Mouse (Mus musculus) CH12.LX (cell line): ENCODE data around the gene Pcdh8.

Experiments
- CHD2 ChIP-seq: IDR thresholded peaks from 2 replicates; pipeline ENCODE4 v1.6.1; 2011; ENCODE audit warnings: low read length, improper control_type of control experiment
- CTCF ChIP-seq, 2 experiments: IDR thresholded peaks in 1 of 2; conservative IDR thresholded peaks in 1 of 2; 2 replicates each; pipeline ENCODE4 v1.5.1; 2011 to 2012; ENCODE audit warnings: low read depth in 2 of 2, low read length in 2 of 2, improper control_type of control experiment in 1 of 2, inconsistent platforms in 1 of 2, mild to moderate bottlenecking in 1 of 2, moderate library complexity in 1 of 2
- E2F4 ChIP-seq: IDR thresholded peaks from 2 replicates; pipeline ENCODE4 v1.6.1; 2011; ENCODE audit warnings: low read depth, low read length, improper control_type of control experiment; ENCODE audit not compliant: insufficient replicate concordance
- EP300 ChIP-seq: IDR thresholded peaks from 2 replicates; pipeline ENCODE4 v1.6.1; 2011; ENCODE audit warnings: low read length, improper control_type of control experiment
- KAT2A ChIP-seq: IDR thresholded peaks from 2 replicates; pipeline ENCODE4 v1.6.1; 2012; ENCODE audit warnings: low read length, improper control_type of control experiment, inconsistent platforms; ENCODE audit not compliant: insufficient replicate concordance
- MAZ ChIP-seq: IDR thresholded peaks from 2 replicates; pipeline ENCODE4 v1.6.1; 2012; ENCODE audit warnings: low read depth, mild to moderate bottlenecking, inconsistent platforms, low read length, improper control_type of control experiment, moderate library complexity
- MYC ChIP-seq: IDR thresholded peaks from 2 replicates; pipeline ENCODE4 v1.6.1; 2011; ENCODE audit warnings: low read depth, mild to moderate bottlenecking, improper control_type of control experiment, low read length
- POLR2A ChIP-seq: IDR thresholded peaks from 2 replicates; pipeline ENCODE4 v1.6.1; 2011; ENCODE audit warnings: low read depth, mild to moderate bottlenecking, improper control_type of control experiment, low read length
- SIN3A ChIP-seq: IDR thresholded peaks from 2 replicates; pipeline ENCODE4 v1.6.1; 2012; ENCODE audit warnings: low read length, improper control_type of control experiment, inconsistent platforms
- TCF12 ChIP-seq: IDR thresholded peaks from 2 replicates; pipeline ENCODE4 v1.6.1; 2014; ENCODE audit warnings: low read depth, mild to moderate bottlenecking, inconsistent platforms, low read length, improper control_type of control experiment
- ZKSCAN1 ChIP-seq: IDR thresholded peaks from 2 replicates; pipeline ENCODE4 v1.6.1; 2012; ENCODE audit warnings: low read depth, inconsistent platforms, low read length, improper control_type of control experiment, borderline replicate concordance
- ZNF384 ChIP-seq: IDR thresholded peaks from 2 replicates; pipeline ENCODE4 v1.6.1; 2012; ENCODE audit warnings: low read depth, low read length, improper control_type of control experiment, inconsistent platforms

- no peak for TF ChIP-seq CTCF (conservative IDR thresholded peaks at IDR 0.05 in 1 of 2, IDR thresholded peaks at IDR 0.05 in 1 of 2; ENCODE audit: low read depth in 2 of 2, low read length in 2 of 2)
- TF ChIP-seq SIN3A = no peak
- TF ChIP-seq EP300 = no peak
- TF ChIP-seq KAT2A = no peak
- TF ChIP-seq ZNF384 = no peak
- no peak for TF ChIP-seq ZKSCAN1
- TF ChIP-seq POLR2A = no peak
- no peak for TF ChIP-seq CHD2
- TF ChIP-seq TCF12 = no peak
- no peak for TF ChIP-seq MAZ
- TF ChIP-seq MYC = no peak
- no peak for TF ChIP-seq E2F4
Measured at GRCm38 (mm10) chr14:79767601-79768000, 3.5 kb downstream of the Pcdh8 start.
